Mouse (Mus musculus): ENCODE data around the gene Tnks2. TPM values are rescaled to one million over a fixed set of nuclear protein-coding genes. Genes with fewer than 3 reads are reported as not detected.
"Not testable (repeated sequence)": the region's sequence is repeated elsewhere in the genome, so short reads cannot be mapped to it uniquely, and the experiment has no call there.

Tnks2 gene
- polyA plus RNA-seq, 2 experiments, result 74.9 to 82.9 TPM

- H3K27ac ChIP-seq (replicated peaks; ENCODE audit: low read depth, low read length), result no peak overlapping the region; the same call in 1 of the 2 replicates
- H3K4me2 ChIP-seq (replicated peaks; ENCODE audit: low read depth, low read length, severe bottlenecking), result peak overlapping the region; percentile 54
- H3K4me3 ChIP-seq (replicated peaks; ENCODE audit: low read length), result peak overlapping the region; percentile 27
- 8% methylated on average over 22 of the region's 22 CpGs for WGBS
- H3K27me3 ChIP-seq (ENCODE audit: control insufficient read depth, insufficient read depth, low read length), result no peaks in the 10 kb centered on the region
- TF ChIP-seq POLR2A (IDR thresholded peaks at IDR 0.05; ENCODE audit: borderline replicate concordance, extremely low read depth, insufficient read depth, insufficient read length), result no peak
- H3K36me3 ChIP-seq (ENCODE audit: control insufficient read depth, insufficient read depth, low read length), result no peaks in the 10 kb centered on the region
- 0 out of 2 replicates have a peak, but pooled peaks cover 4% of the 10 kb centered on the region for H3K4me1 ChIP-seq (ENCODE audit: control insufficient read depth, insufficient read depth, low read length)
- ATAC-seq (ENCODE audit: low FRiP score, low read depth) (no peak), DNase-seq (ENCODE audit: low spot score) (peak; percentile 24)
- H3K9me3 ChIP-seq (ENCODE audit: control insufficient read depth, low read length), result no peaks in the 10 kb centered on the region
- H3K9ac ChIP-seq (ENCODE audit: low read depth, low read length, severe bottlenecking), result peak overlapping the region; percentile 50
Measured at GRCm38 (mm10) chr19:36818141-36818885, 15.7 kb upstream of the Tnks2 start.

- Histone ChIP-seq H3K27me3 (ENCODE audit: control insufficient read depth, insufficient read depth, low read length) (no peaks in the 10 kb centered on the region), H3K27ac (replicated peaks; ENCODE audit: low read depth, low read length) (no peak overlapping the region), H3K4me3 (replicated peaks; ENCODE audit: low read length) (no peak overlapping the region), H3K9ac (ENCODE audit: low read depth, low read length, severe bottlenecking) (no peak overlapping the region), H3K4me1 (ENCODE audit: control insufficient read depth, insufficient read depth, low read length) (0 out of 2 replicates have a peak, but pooled peaks cover 4% of the 10 kb centered on the region), H3K9me3 (ENCODE audit: control insufficient read depth, low read length) (no peaks in the 10 kb centered on the region), H3K36me3 (ENCODE audit: control insufficient read depth, insufficient read depth, low read length) (no peaks in the 10 kb centered on the region), H3K4me2 (replicated peaks; ENCODE audit: low read depth, low read length, severe bottlenecking) (no peak overlapping the region)
- no peak for ATAC-seq (ENCODE audit: low FRiP score, low read depth)
- no peak for TF ChIP-seq POLR2A (IDR thresholded peaks at IDR 0.05; ENCODE audit: borderline replicate concordance, extremely low read depth, insufficient read depth, insufficient read length)
- no peak for DNase-seq (ENCODE audit: low spot score)
- 50% methylated on average over 5 of the region's 6 CpGs for WGBS
Measured at GRCm38 (mm10) chr19:36819199-36819598, 14.8 kb upstream of the Tnks2 start.

- no peak overlapping the region for H3K27ac ChIP-seq (replicated peaks; ENCODE audit: low read depth, low read length)
- WGBS, result 88% methylated on average over 4 of the region's 4 CpGs
- H3K27me3 ChIP-seq (ENCODE audit: control insufficient read depth, insufficient read depth, low read length), result no peaks in the 10 kb centered on the region
- no peak overlapping the region for H3K4me2 ChIP-seq (replicated peaks; ENCODE audit: low read depth, low read length, severe bottlenecking)
- DNase-seq (ENCODE audit: low spot score) (no peak), ATAC-seq (ENCODE audit: low FRiP score, low read depth) (no peak)
- TF ChIP-seq POLR2A (IDR thresholded peaks at IDR 0.05; ENCODE audit: borderline replicate concordance, extremely low read depth, insufficient read depth, insufficient read length), result no peak
- H3K9me3 ChIP-seq (ENCODE audit: control insufficient read depth, low read length), result no peaks in the 10 kb centered on the region
- no peak overlapping the region for H3K4me3 ChIP-seq (replicated peaks; ENCODE audit: low read length)
- no peaks in the 10 kb centered on the region for H3K36me3 ChIP-seq (ENCODE audit: control insufficient read depth, insufficient read depth, low read length)
- no peak overlapping the region for H3K9ac ChIP-seq (ENCODE audit: low read depth, low read length, severe bottlenecking)
- 0 out of 2 replicates have a peak, but pooled peaks cover 4% of the 10 kb centered on the region for H3K4me1 ChIP-seq (ENCODE audit: control insufficient read depth, insufficient read depth, low read length)
Measured at GRCm38 (mm10) chr19:36820469-36820868, 13.6 kb upstream of the Tnks2 start.

- not testable (repeated sequence) for ATAC-seq (ENCODE audit: low FRiP score, low read depth)
Measured at GRCm38 (mm10) chr19:36821301-36821700, 12.7 kb upstream of the Tnks2 start.

GRCm38 (mm10) chr19:36822701-36823100 is 11.3 kb upstream of the Tnks2 start:
- Histone ChIP-seq H3K36me3 (ENCODE audit: control insufficient read depth, insufficient read depth, low read length) (no peaks in the 10 kb centered on the region), H3K4me3 (replicated peaks; ENCODE audit: low read length) (no peak overlapping the region), H3K27me3 (ENCODE audit: control insufficient read depth, insufficient read depth, low read length) (no peaks in the 10 kb centered on the region), H3K9me3 (ENCODE audit: control insufficient read depth, low read length) (no peaks in the 10 kb centered on the region), H3K27ac (replicated peaks; ENCODE audit: low read depth, low read length) (no peak overlapping the region), H3K9ac (ENCODE audit: low read depth, low read length, severe bottlenecking) (no peak overlapping the region), H3K4me2 (replicated peaks; ENCODE audit: low read depth, low read length, severe bottlenecking) (no peak overlapping the region), H3K4me1 (ENCODE audit: control insufficient read depth, insufficient read depth, low read length) (0 out of 2 replicates have a peak, but pooled peaks cover 4% of the 10 kb centered on the region)
- DNase-seq (ENCODE audit: low spot score) (no peak), ATAC-seq (ENCODE audit: low FRiP score, low read depth) (no peak)
- TF ChIP-seq POLR2A (IDR thresholded peaks at IDR 0.05; ENCODE audit: borderline replicate concordance, extremely low read depth, insufficient read depth, insufficient read length), result no peak
- 87% methylated on average over 4 of the region's 4 CpGs for WGBS

More at GRCm38 (mm10) chr19:36821301-36821700, 12.7 kb upstream of the Tnks2 start:
- H3K4me2 ChIP-seq (replicated peaks; ENCODE audit: low read depth, low read length, severe bottlenecking); H3K27ac ChIP-seq (replicated peaks; ENCODE audit: low read depth, low read length); H3K9me3 ChIP-seq (ENCODE audit: control insufficient read depth, low read length); DNase-seq (ENCODE audit: low spot score); H3K9ac ChIP-seq (ENCODE audit: low read depth, low read length, severe bottlenecking); H3K4me1 ChIP-seq (ENCODE audit: control insufficient read depth, insufficient read depth, low read length); H3K36me3 ChIP-seq (ENCODE audit: control insufficient read depth, insufficient read depth, low read length); H3K4me3 ChIP-seq (replicated peaks; ENCODE audit: low read length); H3K27me3 ChIP-seq (ENCODE audit: control insufficient read depth, insufficient read depth, low read length): not testable (repeated sequence)
- WGBS, result 66% methylated on average over 6 of the region's 6 CpGs

Data from limb, embryonic 14.5 days (tissue).